Mouse (Mus musculus): ENCODE results near the gene Cd109. TPM values are rescaled to one million over a fixed set of nuclear protein-coding genes. Genes with fewer than 3 reads are reported as not detected.

Gene Cd109
- polyA plus RNA-seq, 1 experiment from 2014 or later: 21.7 TPM

DNA sequence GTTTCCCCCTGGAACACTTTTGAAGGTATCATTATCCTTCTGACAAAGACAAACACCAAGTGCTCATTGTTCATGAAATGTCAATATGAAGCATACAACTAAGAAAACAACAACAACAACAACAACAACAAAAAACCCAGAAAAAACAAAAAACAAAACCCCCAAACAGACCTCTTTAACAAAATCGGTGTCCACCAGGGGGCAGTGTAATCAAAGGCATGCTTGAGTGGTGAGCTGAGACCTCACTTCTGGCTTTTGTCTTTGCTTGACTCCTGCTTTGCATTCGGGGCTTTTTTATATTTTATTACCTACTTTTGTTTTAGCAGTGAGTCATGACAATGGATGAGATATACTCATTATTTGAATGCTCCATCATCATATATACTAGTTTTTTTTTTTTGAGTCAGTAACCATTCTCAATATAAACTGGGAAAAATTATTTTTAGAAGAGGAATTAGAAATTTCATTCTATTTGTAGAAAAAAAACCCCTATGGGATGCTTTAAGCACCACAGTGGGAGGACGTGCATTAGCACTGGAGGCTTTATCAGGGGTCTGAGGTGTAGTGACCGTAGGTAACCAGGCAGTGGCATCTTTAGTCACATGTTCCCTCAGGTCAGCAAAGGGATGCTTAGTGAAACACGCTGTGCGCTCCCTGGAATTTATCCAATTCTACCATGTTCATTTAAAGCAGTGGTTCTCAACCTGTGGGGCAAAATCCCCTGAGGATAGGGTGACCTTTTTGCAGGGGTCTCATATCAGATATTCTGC, 30.8 kb downstream of the Cd109 start:
- no peaks in the 10 kb centered on the region for H3K4me1 ChIP-seq
- no peak for ATAC-seq (ENCODE audit: insufficient number of reproducible peaks, low FRiP score, low TSS enrichment, low read depth)
- no peak overlapping the region for H3K4me2 ChIP-seq (replicated peaks)
- H3K27me3 ChIP-seq: no peaks in the 10 kb centered on the region
- H3K36me3 ChIP-seq: no peaks in the 10 kb centered on the region
- 40% methylated on average over 6 of the region's 6 CpGs for WGBS
- no peaks in the 10 kb centered on the region for H3K9me3 ChIP-seq (replicated peaks)
- H3K9ac ChIP-seq: no peak overlapping the region
- H3K4me3 ChIP-seq (replicated peaks): no peak overlapping the region
- H3K27ac ChIP-seq (replicated peaks): no peak overlapping the region

GRCm38 (mm10) chr9:78648641-78649040, 33.3 kb downstream of the Cd109 start:
- Histone ChIP-seq H3K4me2 (replicated peaks) (no peak overlapping the region), H3K27me3 (no peaks in the 10 kb centered on the region), H3K36me3 (no peaks in the 10 kb centered on the region), H3K4me1 (no peaks in the 10 kb centered on the region), H3K9ac (no peak overlapping the region), H3K4me3 (replicated peaks) (no peak overlapping the region), H3K27ac (replicated peaks) (no peak overlapping the region), H3K9me3 (replicated peaks) (no peaks in the 10 kb centered on the region)
- WGBS: 83% methylated on average over 8 of the region's 8 CpGs
- ATAC-seq (ENCODE audit: insufficient number of reproducible peaks, low FRiP score, low TSS enrichment, low read depth): no peak

DNA sequence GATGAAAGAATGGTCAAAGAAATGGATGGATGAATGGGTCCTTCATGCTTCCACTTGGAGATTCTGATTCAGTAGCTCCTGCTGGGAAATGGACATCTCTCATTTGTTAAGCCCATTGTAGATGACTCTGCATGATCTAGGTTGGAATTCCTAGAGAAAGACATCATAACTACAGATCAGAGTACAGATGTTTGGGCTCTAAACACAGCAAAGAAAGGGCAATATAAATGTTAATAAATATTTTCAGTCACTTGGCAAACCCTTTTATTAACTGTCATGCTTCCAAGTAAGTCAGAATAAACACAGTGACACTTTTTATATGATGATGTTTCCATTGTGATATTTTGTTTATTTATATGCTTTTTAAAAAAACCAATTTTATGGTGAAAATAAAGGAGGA, 34.1 kb downstream of the Cd109 start:
- Histone ChIP-seq H3K36me3 (no peaks in the 10 kb centered on the region), H3K4me2 (replicated peaks) (no peak overlapping the region), H3K27ac (replicated peaks) (no peak overlapping the region), H3K4me1 (no peaks in the 10 kb centered on the region), H3K9me3 (replicated peaks) (no peaks in the 10 kb centered on the region), H3K4me3 (replicated peaks) (no peak overlapping the region), H3K27me3 (no peaks in the 10 kb centered on the region), H3K9ac (no peak overlapping the region)
- ATAC-seq (ENCODE audit: insufficient number of reproducible peaks, low FRiP score, low TSS enrichment, low read depth): no peak

DNA sequence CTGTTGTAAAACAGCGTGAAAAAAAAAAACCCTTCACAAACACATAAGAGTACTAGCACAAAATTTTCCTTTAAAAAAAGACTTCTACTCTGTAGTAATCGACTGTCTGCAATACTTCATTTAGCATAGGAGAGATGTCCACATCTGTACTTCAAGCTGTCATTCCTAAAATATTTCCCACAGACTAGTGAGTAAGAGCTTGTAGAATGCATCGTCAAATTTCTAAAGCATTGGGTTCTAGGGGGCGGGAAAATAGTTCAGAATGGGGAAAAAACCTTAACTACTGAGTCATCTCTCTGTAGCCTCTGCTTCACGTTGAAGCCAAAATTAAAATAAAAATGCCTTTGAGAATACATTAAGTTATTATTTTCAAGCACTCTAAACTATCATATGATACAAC, 42.2 kb downstream of the Cd109 start:
- Histone ChIP-seq H3K27ac (replicated peaks) (no peak overlapping the region), H3K4me3 (replicated peaks) (no peak overlapping the region), H3K9me3 (replicated peaks) (no peaks in the 10 kb centered on the region), H3K4me2 (replicated peaks) (no peak overlapping the region), H3K9ac (no peak overlapping the region), H3K36me3 (no peaks in the 10 kb centered on the region), H3K27me3 (no peaks in the 10 kb centered on the region), H3K4me1 (no peaks in the 10 kb centered on the region)
- ATAC-seq (ENCODE audit: insufficient number of reproducible peaks, low FRiP score, low TSS enrichment, low read depth): no peak
- 49% methylated on average over 5 of the region's 5 CpGs for WGBS

DNA sequence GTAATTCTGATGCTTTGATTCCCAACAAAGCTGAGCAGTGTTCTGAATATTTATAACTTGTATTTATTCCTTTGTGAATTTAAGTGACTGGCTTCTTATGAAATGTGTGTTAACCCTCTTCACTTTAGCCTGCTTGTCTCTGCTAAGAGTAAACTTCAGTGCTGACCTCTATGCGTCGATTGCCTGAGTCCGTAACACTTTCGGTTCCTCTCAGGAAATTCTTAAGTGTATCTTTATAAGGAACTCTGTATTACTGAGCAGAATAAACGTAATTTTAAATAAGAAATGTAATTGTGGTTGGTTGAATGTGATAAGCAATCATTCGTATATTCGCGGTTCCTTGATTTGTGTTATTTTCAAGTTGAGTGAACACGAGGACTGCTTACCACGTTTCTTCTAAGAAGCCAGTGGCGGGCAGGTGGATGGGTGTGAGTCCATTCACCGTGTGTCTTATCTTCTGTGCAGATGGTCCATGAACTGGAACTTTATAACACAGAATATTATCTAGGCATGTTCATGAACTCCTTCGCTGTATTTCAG, 56.2 kb downstream of the Cd109 start:
- 85% methylated on average over 13 of the region's 13 CpGs for WGBS
- no peaks in the 10 kb centered on the region for H3K36me3 ChIP-seq

GRCm38 (mm10) chr9:78700691-78701090, 85.3 kb downstream of the Cd109 start:
- Histone ChIP-seq H3K4me1 (no peaks in the 10 kb centered on the region), H3K4me3 (replicated peaks) (no peak overlapping the region), H3K9me3 (replicated peaks) (no peaks in the 10 kb centered on the region), H3K36me3 (peaks cover 7% of the 10 kb centered on the region; the same call in 1 of the 2 replicates), H3K27ac (replicated peaks) (no peak overlapping the region), H3K9ac (no peak overlapping the region), H3K27me3 (no peaks in the 10 kb centered on the region), H3K4me2 (replicated peaks) (no peak overlapping the region)
- ATAC-seq (ENCODE audit: insufficient number of reproducible peaks, low FRiP score, low TSS enrichment, low read depth): no peak
- WGBS: 0% methylated on average over 1 of the region's 1 CpGs

More for the DNA sequence above, 56.2 kb downstream of the Cd109 start:
- Histone ChIP-seq H3K4me1 (no peaks in the 10 kb centered on the region), H3K27ac (replicated peaks) (no peak overlapping the region), H3K4me2 (replicated peaks) (no peak overlapping the region), H3K4me3 (replicated peaks) (no peak overlapping the region), H3K9me3 (replicated peaks) (no peaks in the 10 kb centered on the region), H3K9ac (no peak overlapping the region), H3K27me3 (no peaks in the 10 kb centered on the region)
- ATAC-seq (ENCODE audit: insufficient number of reproducible peaks, low FRiP score, low TSS enrichment, low read depth): no peak

DNA sequence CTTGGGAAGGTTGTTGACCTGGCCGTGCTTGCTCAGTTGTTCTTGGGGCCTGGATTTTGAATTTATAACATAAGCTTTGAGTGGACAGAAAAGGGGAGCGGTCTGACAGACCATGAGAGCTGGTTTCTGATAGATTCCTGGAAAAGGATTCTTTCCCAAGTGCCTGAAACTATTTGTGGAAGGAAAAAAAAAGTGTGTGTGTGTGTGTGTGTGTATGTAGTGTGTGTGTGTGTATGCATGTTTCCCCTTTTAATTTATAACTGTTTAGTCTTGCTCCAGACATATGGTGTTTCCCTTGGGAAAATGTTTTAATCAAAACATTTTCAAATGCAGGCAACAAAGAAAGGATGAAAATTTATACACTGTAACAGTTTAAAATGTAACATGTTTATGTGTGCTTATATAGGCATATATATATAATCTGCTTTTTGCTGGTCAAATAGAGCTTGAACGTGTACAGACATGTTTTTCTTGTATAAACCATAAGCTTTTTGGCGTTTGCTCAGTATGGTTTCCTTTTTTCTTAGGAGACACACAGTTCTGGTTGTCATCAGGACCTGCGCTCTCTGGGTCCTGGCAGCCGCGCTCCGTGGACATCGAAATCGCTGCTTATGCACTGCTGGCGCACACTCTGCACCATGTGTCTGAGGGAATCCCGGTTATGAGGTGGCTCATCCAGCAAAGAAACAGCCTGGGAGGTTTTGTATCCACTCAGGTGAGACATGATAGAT, 87.3 kb downstream of the Cd109 start:
- H3K9ac ChIP-seq: no peak overlapping the region
- no peak overlapping the region for H3K4me2 ChIP-seq (replicated peaks)
- WGBS: 61% methylated on average over 12 of the region's 12 CpGs
- 0 out of 2 replicates have a peak, but pooled peaks cover 4% of the 10 kb centered on the region for H3K9me3 ChIP-seq (replicated peaks)
- no peaks in the 10 kb centered on the region for H3K27me3 ChIP-seq
- H3K36me3 ChIP-seq: peaks cover 18% of the 10 kb centered on the region; the same call in 1 of the 2 replicates
- H3K4me3 ChIP-seq (replicated peaks): no peak overlapping the region
- H3K27ac ChIP-seq (replicated peaks): peak overlapping the region; percentile 67
- no peaks in the 10 kb centered on the region for H3K4me1 ChIP-seq
- no peak; the same call in 1 of the 2 replicates for ATAC-seq (ENCODE audit: insufficient number of reproducible peaks, low FRiP score, low TSS enrichment, low read depth)

GRCm38 (mm10) chr9:78720888-78721798, 105.8 kb downstream of the Cd109 start:
- no peaks in the 10 kb centered on the region for H3K27me3 ChIP-seq
- H3K4me2 ChIP-seq (replicated peaks): no peak overlapping the region
- H3K27ac ChIP-seq (replicated peaks): no peak overlapping the region
- H3K36me3 ChIP-seq: no peaks in the 10 kb centered on the region
- no peak overlapping the region for H3K9ac ChIP-seq
- H3K4me3 ChIP-seq (replicated peaks): no peak overlapping the region
- 59% methylated on average over 6 of the region's 6 CpGs for WGBS
- H3K4me1 ChIP-seq: no peaks in the 10 kb centered on the region
- no peaks in the 10 kb centered on the region for H3K9me3 ChIP-seq (replicated peaks)
- no peak for ATAC-seq (ENCODE audit: insufficient number of reproducible peaks, low FRiP score, low TSS enrichment, low read depth)

DNA sequence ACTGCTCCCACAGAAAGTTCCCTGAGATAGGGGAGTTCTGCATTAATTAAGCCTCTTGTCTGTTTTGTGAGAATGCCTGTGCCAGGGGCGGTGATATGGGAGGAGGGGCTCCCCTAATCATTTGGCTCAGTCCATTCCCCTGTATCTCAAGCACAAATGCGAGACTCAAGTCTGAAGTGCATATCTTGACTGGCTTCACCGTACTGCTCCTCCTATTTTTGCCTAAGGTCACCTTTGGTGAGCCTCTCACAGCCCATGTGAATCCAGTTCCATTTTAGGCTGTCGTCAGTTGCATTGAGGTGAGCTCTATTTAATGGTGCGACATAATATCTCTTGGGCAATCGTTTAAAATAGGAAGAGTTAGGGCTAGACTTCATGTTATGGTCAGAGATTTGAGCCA, 116.6 kb downstream of the Cd109 start:
- H3K4me2 ChIP-seq (replicated peaks): no peak overlapping the region
- no peak overlapping the region for H3K9ac ChIP-seq
- H3K36me3 ChIP-seq: no peaks in the 10 kb centered on the region
- no peak for ATAC-seq (ENCODE audit: insufficient number of reproducible peaks, low FRiP score, low TSS enrichment, low read depth)
- no peaks in the 10 kb centered on the region for H3K9me3 ChIP-seq (replicated peaks)
- no peaks in the 10 kb centered on the region for H3K4me1 ChIP-seq
- no peaks in the 10 kb centered on the region for H3K27me3 ChIP-seq
- H3K27ac ChIP-seq (replicated peaks): no peak overlapping the region
- WGBS: 71% methylated on average over 6 of the region's 6 CpGs
- H3K4me3 ChIP-seq (replicated peaks): no peak overlapping the region

GRCm38 (mm10) chr9:78735519-78735918, 120.2 kb downstream of the Cd109 start:
- no peak for ATAC-seq (ENCODE audit: insufficient number of reproducible peaks, low FRiP score, low TSS enrichment, low read depth)
- Histone ChIP-seq H3K4me2 (replicated peaks) (no peak overlapping the region), H3K27me3 (no peaks in the 10 kb centered on the region), H3K4me1 (no peaks in the 10 kb centered on the region), H3K36me3 (no peaks in the 10 kb centered on the region), H3K27ac (replicated peaks) (no peak overlapping the region), H3K4me3 (replicated peaks) (no peak overlapping the region), H3K9ac (no peak overlapping the region), H3K9me3 (replicated peaks) (no peaks in the 10 kb centered on the region)
- 35% methylated on average over 3 of the region's 3 CpGs for WGBS

- Histone ChIP-seq H3K9ac (no peak overlapping the region), H3K4me2 (replicated peaks) (no peak overlapping the region), H3K36me3 (no peaks in the 10 kb centered on the region), H3K4me3 (replicated peaks) (no peak overlapping the region), H3K27me3 (no peaks in the 10 kb centered on the region), H3K27ac (replicated peaks) (no peak overlapping the region), H3K4me1 (no peaks in the 10 kb centered on the region), H3K9me3 (replicated peaks) (no peaks in the 10 kb centered on the region)
- ATAC-seq (ENCODE audit: insufficient number of reproducible peaks, low FRiP score, low TSS enrichment, low read depth): no peak
- 32% methylated on average over 3 of the region's 3 CpGs for WGBS
Observed at GRCm38 (mm10) chr9:78742012-78742411, 126.7 kb downstream of the Cd109 start.

Data from embryonic facial prominence, embryonic 15.5 days (tissue).